Mouse (Mus musculus): Measurements from ENCODE around the gene Tmbim6. TPM values are rescaled to one million over a fixed set of nuclear protein-coding genes. Genes with fewer than 3 reads are reported as not detected.

Gene Tmbim6
- polyA plus RNA-seq, 1 experiment: 1,662 TPM

DNA sequence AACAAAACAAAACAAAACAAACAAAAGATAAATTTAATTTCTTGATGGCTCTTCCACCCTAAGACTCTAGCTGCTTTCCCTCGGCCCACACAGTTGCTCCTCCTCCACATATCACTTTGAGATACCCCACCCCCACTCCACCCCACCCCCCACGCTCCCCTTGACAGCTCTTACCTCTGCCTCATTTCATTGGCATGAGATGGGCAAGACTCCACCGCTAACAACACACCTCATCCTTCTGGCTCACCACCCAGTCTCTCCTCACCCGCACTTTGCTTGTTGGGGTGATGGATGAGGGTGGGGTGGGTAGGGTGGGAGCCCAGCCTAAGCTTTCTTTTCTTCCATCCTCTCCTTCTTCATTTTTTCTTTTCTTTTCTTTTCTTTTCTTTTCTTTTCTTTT, 24.3 kb downstream of the Tmbim6 start:
- TF ChIP-seq CTCF (IDR thresholded peaks at IDR 0.05; ENCODE audit: extremely low read depth, insufficient read length, insufficient replicate concordance, low read depth, low read length) (no peak), POLR2A (IDR thresholded peaks at IDR 0.05; ENCODE audit: low read depth, low read length) (no peak)
- H3K27me3 ChIP-seq (ENCODE audit: control insufficient read depth, insufficient read depth, low read length): no peaks in the 10 kb centered on the region
- H3K4me1 ChIP-seq (ENCODE audit: control insufficient read depth, insufficient read depth, insufficient read length, low read length): peaks cover 4% of the 10 kb centered on the region
- 34% methylated on average over 4 of the region's 4 CpGs for WGBS
- no peak overlapping the region for H3K27ac ChIP-seq (ENCODE audit: insufficient read depth, low read depth, low read length)
- H3K36me3 ChIP-seq (ENCODE audit: control insufficient read depth, insufficient read depth, low read length): no peaks in the 10 kb centered on the region
- H3K4me3 ChIP-seq (ENCODE audit: low read depth, low read length): no peak overlapping the region

DNA sequence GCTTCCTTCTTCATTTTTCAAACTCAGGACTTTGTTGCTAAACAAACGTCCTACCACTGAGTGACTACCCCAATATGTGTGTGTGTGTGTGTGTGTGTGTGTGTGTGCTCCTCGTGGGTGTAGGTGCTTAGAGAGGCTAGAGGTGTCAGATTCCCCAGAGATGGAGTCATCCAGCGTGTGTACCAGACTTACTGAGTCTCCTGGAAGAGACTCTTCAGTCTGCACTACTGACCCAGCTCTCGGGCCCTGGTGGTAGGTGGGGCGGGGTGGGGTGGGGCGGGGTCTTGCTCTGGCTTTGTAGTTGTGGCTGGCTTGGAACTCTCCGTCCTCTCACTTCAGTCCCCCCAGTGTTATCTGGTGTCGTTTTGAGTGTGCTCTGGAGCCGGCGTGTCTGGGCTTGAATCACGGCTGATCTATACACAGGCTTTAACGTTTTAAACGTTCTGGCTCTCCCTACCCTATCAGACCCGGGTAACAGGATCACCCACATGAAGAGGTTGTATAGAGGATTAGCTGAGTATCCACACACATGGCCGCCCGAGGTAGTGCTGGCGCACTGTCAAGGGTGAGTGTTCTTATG, 25.1 kb downstream of the Tmbim6 start:
- Histone ChIP-seq H3K4me1 (ENCODE audit: control insufficient read depth, insufficient read depth, insufficient read length, low read length) (peaks cover 4% of the 10 kb centered on the region), H3K27me3 (ENCODE audit: control insufficient read depth, insufficient read depth, low read length) (no peaks in the 10 kb centered on the region), H3K36me3 (ENCODE audit: control insufficient read depth, insufficient read depth, low read length) (no peaks in the 10 kb centered on the region), H3K4me3 (ENCODE audit: low read depth, low read length) (no peak overlapping the region), H3K27ac (ENCODE audit: insufficient read depth, low read depth, low read length) (no peak overlapping the region)
- 34% methylated on average over 17 of the region's 17 CpGs for WGBS
- no peak for TF ChIP-seq POLR2A (IDR thresholded peaks at IDR 0.05; ENCODE audit: low read depth, low read length)
- TF ChIP-seq CTCF (IDR thresholded peaks at IDR 0.05; ENCODE audit: extremely low read depth, insufficient read length, insufficient replicate concordance, low read depth, low read length): no peak

DNA sequence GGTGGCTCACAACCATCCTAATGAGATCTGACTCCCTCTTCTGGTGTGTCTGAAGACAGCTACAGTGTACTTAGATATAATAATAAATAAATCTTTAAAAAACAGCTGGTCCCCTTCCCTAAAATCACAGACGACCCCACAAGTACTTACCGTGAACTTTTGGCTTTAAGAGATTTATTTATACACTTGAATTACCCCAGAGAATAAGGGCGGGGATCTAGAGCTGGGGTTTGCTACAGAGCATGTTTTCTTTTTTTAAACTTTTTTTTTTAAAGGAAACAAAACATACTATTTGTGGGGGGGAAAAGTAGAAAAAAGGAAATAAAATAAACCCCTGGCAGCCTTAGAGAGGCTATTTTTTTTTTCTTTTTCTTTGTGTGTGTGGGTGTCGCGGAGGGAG, 27.4 kb downstream of the Tmbim6 start:
- WGBS: 45% methylated on average over 5 of the region's 5 CpGs
- no peak for TF ChIP-seq CTCF (IDR thresholded peaks at IDR 0.05; ENCODE audit: extremely low read depth, insufficient read length, insufficient replicate concordance, low read depth, low read length)
- no peak for TF ChIP-seq POLR2A (IDR thresholded peaks at IDR 0.05; ENCODE audit: low read depth, low read length)
- peaks cover 4% of the 10 kb centered on the region for H3K4me1 ChIP-seq (ENCODE audit: control insufficient read depth, insufficient read depth, insufficient read length, low read length)
- H3K27me3 ChIP-seq (ENCODE audit: control insufficient read depth, insufficient read depth, low read length): no peaks in the 10 kb centered on the region
- no peaks in the 10 kb centered on the region for H3K36me3 ChIP-seq (ENCODE audit: control insufficient read depth, insufficient read depth, low read length)
- H3K4me3 ChIP-seq (ENCODE audit: low read depth, low read length): no peak overlapping the region
- no peak overlapping the region for H3K27ac ChIP-seq (ENCODE audit: insufficient read depth, low read depth, low read length)

DNA sequence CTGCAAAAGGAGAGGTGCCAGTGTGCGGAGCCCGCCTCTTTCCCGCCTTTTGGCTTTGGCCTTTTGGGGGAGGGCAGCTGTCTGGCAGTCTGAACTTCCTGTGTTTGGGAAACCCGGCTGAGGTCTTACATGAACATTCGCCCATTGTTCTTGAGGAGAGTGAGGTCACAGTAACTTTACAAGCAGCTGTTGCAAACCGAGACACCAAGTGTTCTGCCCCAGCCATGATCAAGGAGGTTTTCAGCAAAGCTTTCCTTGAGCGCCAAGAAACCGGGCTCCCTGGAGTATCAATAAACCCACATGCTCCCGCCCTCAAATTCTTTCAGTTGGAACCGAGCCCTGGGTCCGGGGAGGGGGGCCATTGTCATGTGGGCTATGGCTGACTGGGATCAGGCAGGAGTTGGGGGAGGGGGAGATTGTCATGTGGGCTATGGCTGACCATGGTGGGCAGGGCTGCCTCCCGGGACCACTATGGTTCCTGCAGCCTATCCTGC, 27.9 kb downstream of the Tmbim6 start:
- WGBS: 20% methylated on average over 12 of the region's 12 CpGs
- H3K36me3 ChIP-seq (ENCODE audit: control insufficient read depth, insufficient read depth, low read length): no peaks in the 10 kb centered on the region
- TF ChIP-seq CTCF (IDR thresholded peaks at IDR 0.05; ENCODE audit: extremely low read depth, insufficient read length, insufficient replicate concordance, low read depth, low read length): no peak
- no peak for TF ChIP-seq POLR2A (IDR thresholded peaks at IDR 0.05; ENCODE audit: low read depth, low read length)
- peak overlapping the region; percentile 65 for H3K27ac ChIP-seq (ENCODE audit: insufficient read depth, low read depth, low read length)
- H3K4me1 ChIP-seq (ENCODE audit: control insufficient read depth, insufficient read depth, insufficient read length, low read length): peaks cover 4% of the 10 kb centered on the region
- H3K4me3 ChIP-seq (ENCODE audit: low read depth, low read length): peak overlapping the region; percentile 9; the same call in 1 of the 2 replicates
- no peaks in the 10 kb centered on the region for H3K27me3 ChIP-seq (ENCODE audit: control insufficient read depth, insufficient read depth, low read length)

DNA sequence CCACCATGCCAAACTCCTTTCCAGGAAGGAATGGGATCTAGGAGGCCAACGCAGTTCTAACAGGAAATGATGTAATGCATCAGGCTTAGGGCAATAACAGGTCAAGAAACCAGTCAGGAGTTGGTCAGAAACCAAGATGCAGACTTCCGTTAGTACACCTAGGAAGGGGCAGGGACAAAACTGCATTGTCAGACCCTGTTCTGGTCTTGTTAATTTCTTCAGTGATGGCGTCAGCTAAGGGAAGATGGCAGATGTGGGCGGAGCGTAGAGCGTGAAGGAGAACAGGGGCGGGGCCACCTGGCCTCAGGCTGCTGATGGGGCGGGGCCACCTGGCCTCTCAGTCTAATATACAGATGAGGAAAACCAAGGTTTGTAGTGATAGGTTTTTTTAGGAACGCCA, 28.5 kb downstream of the Tmbim6 start:
- H3K4me3 ChIP-seq (ENCODE audit: low read depth, low read length): no peak overlapping the region
- WGBS: 67% methylated on average over 9 of the region's 9 CpGs
- no peaks in the 10 kb centered on the region for H3K27me3 ChIP-seq (ENCODE audit: control insufficient read depth, insufficient read depth, low read length)
- H3K27ac ChIP-seq (ENCODE audit: insufficient read depth, low read depth, low read length): peak overlapping the region; percentile 65
- TF ChIP-seq POLR2A (IDR thresholded peaks at IDR 0.05; ENCODE audit: low read depth, low read length) (no peak), CTCF (IDR thresholded peaks at IDR 0.05; ENCODE audit: extremely low read depth, insufficient read length, insufficient replicate concordance, low read depth, low read length) (no peak)
- no peaks in the 10 kb centered on the region for H3K36me3 ChIP-seq (ENCODE audit: control insufficient read depth, insufficient read depth, low read length)
- H3K4me1 ChIP-seq (ENCODE audit: control insufficient read depth, insufficient read depth, insufficient read length, low read length): peaks cover 4% of the 10 kb centered on the region

DNA sequence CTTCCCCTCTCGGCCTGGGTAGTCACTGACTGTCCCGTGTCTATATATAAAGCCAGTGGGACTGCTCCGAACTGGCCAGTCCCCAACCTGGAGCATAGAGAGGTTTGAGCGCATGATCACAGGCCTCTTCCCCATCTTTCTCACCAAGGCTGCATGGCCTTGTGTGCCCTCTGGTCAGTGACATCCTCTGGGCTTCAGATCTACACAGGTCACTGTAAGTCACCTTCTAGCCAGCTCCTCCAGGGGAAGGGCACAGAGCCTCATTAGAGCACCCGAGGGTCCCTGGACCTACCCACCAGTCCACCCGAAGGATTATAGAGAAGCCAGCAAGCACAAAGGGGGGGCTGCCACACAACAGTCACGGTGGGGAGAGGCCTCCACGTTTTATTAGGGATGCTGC, 29.0 kb downstream of the Tmbim6 start:
- H3K27ac ChIP-seq (ENCODE audit: insufficient read depth, low read depth, low read length): no peak overlapping the region
- 80% methylated on average over 8 of the region's 8 CpGs for WGBS

DNA sequence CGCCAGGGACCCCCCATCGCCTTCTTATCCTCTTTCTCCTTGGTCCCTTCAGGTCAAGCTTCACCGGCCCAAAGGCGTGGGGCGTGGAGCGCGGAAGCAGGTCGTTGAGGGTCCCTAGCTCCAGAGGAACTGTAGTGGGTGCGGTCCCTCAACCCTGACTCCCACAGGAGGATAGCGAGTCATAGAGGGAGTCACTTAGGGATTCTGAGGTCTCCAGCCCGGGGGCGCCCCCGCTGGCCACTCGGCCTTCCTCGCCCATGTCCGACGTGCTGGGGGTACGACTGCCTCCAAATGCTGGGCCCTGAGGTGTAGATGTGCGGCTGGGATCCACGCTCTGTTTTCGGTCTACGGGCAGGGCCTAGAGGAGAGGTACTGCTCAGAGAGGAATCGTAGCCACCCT, 29.9 kb downstream of the Tmbim6 start:
- Histone ChIP-seq H3K36me3 (ENCODE audit: control insufficient read depth, insufficient read depth, low read length) (no peaks in the 10 kb centered on the region), H3K4me3 (ENCODE audit: low read depth, low read length) (no peak overlapping the region), H3K4me1 (ENCODE audit: control insufficient read depth, insufficient read depth, insufficient read length, low read length) (peaks cover 4% of the 10 kb centered on the region), H3K27ac (ENCODE audit: insufficient read depth, low read depth, low read length) (no peak overlapping the region), H3K27me3 (ENCODE audit: control insufficient read depth, insufficient read depth, low read length) (no peaks in the 10 kb centered on the region)
- WGBS: 91% methylated on average over 23 of the region's 23 CpGs
- TF ChIP-seq CTCF (IDR thresholded peaks at IDR 0.05; ENCODE audit: extremely low read depth, insufficient read length, insufficient replicate concordance, low read depth, low read length) (no peak), POLR2A (IDR thresholded peaks at IDR 0.05; ENCODE audit: low read depth, low read length) (no peak)

More for the DNA sequence above, 29.0 kb downstream of the Tmbim6 start:
- Histone ChIP-seq H3K4me1 (ENCODE audit: control insufficient read depth, insufficient read depth, insufficient read length, low read length) (peaks cover 4% of the 10 kb centered on the region), H3K4me3 (ENCODE audit: low read depth, low read length) (no peak overlapping the region), H3K36me3 (ENCODE audit: control insufficient read depth, insufficient read depth, low read length) (no peaks in the 10 kb centered on the region), H3K27me3 (ENCODE audit: control insufficient read depth, insufficient read depth, low read length) (no peaks in the 10 kb centered on the region)
- TF ChIP-seq CTCF (IDR thresholded peaks at IDR 0.05; ENCODE audit: extremely low read depth, insufficient read length, insufficient replicate concordance, low read depth, low read length) (no peak), POLR2A (IDR thresholded peaks at IDR 0.05; ENCODE audit: low read depth, low read length) (no peak)

All from small intestine, adult 2 months (tissue).